Mouse (Mus musculus): ENCODE data around the gene Ift140.

The Ift140 gene

DNA sequence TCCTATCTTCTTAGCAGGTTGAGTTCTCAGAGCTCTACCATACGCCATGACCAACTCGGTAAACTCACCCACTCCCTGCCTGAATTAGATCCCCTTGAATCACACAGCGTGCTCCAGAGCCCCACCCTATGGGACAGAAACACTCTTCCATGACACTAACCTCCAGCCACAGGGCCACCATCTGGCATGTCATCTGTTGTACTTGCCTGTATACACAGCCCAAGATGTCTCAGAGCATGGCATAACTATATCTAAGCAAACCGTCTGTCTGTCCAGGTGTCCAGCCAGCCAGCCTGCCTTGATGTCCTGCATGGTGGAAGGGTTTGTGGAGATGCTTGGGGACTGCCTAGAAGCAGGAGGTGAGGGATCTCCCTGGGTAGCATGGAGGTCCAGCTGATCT, 61.0 kb downstream of the Ift140 start:
- DNase-seq (ENCODE audit: low spot score in 2 of 2): no peak

GRCm38 (mm10) chr17:25077771-25078372, 62.0 kb downstream of the Ift140 start:
- DNase-seq (ENCODE audit: low spot score in 2 of 2): peak in 1 of 2 experiments; percentile 39

GRCm38 (mm10) chr17:25080210-25080609, 64.3 kb downstream of the Ift140 start:
- DNase-seq (ENCODE audit: low spot score in 2 of 2): no peak

- DNase-seq (ENCODE audit: low spot score in 2 of 2): no peak
Observed at GRCm38 (mm10) chr17:25080960-25081381, 65.1 kb downstream of the Ift140 start.

DNA sequence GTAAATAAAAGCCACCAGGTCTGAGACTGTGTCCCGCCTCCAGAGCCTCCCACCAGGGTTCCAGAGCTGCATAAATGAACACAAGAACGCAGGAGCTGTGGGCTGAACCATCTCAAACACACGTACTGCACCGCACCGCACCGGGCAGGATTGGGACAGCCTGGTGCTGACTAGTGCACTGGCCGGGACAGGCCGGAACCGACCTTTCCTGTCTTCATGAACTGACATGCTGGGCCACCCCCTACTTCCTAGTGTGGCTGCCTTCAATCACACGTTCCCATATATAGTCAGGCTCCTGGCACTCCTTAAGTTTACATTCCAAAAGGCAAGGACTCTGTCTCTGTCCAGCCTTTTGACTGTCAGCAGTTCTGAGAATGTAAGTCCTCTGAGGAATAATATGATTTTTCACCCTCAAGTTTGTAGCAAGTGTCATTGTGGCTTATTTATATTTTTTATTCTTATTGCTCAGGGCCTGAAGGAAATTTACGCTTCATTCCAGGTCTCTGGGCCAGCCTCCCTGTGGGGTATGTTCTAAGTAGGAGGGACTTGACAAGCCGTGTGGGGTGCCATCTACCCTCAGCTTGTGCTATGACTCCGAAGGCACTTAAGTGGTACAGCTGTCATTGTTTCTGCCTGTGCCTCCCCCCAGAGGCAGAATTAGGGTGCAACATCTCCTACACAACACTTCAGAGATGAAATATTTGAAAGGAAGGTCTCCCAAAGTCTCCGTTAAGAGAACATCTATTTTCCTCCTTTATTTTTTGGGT, 66.4 kb downstream of the Ift140 start:
- no peak for DNase-seq (ENCODE audit: low spot score in 2 of 2)

DNA sequence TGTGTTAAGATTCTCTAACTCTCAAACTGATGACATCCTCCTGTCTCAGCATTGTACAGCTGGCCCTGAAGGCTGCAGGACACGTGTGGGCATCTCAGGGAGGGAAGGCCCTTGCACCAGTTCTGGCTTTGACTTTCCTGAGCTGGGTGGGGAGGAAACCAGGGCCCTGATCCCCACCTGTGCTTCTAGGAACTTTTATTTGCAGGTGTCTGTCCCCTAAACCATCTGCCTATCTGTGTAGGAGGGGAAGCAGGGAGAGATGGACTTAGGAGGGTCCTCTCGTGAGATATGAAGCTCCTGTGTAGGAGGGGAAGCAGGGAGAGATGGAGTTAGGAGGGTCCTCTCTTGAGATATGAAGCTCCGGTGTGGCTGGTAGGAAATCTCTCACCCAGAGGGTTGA, 67.0 kb downstream of the Ift140 start:
- DNase-seq (ENCODE audit: low spot score in 2 of 2): no peak

GRCm38 (mm10) chr17:25083444-25083931, 67.6 kb downstream of the Ift140 start, which contains the start of gene Tmem204:
Gene Tmem204, minus strand, starts transcription at chr17:25083591.
- DNase-seq (ENCODE audit: low spot score in 2 of 2): no peak

- no peak for DNase-seq (ENCODE audit: low spot score in 2 of 2)
Observed at GRCm38 (mm10) chr17:25084835-25085385, 69.0 kb downstream of the Ift140 start.

DNA sequence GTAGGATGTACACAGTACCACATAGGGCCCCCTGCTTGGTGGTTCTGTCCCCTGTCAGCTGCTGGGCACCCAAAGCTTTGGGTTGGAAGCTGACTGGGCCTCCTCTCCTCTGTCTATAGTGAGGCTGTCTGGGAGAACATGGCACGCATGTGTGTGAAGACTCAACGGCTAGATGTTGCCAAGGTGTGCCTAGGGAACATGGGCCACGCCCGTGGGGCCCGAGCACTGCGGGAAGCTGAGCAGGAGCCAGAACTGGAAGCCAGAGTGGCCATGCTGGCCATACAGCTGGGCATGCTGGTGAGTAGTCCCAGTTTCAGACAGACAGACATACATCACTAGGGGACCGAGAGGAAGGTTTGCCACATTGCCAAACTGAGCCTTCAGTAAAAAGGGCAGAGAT, 70.8 kb downstream of the Ift140 start:
- no peak for DNase-seq (ENCODE audit: low spot score in 2 of 2)

- no peak for DNase-seq (ENCODE audit: low spot score in 2 of 2)
Observed at GRCm38 (mm10) chr17:25089158-25089557, 73.3 kb downstream of the Ift140 start.

GRCm38 (mm10) chr17:25090450-25090849, 74.6 kb downstream of the Ift140 start:
- no peak for DNase-seq (ENCODE audit: low spot score in 2 of 2)

GRCm38 (mm10) chr17:25096221-25096620, 80.3 kb downstream of the Ift140 start:
- DNase-seq (ENCODE audit: low spot score in 2 of 2): no peak

DNA sequence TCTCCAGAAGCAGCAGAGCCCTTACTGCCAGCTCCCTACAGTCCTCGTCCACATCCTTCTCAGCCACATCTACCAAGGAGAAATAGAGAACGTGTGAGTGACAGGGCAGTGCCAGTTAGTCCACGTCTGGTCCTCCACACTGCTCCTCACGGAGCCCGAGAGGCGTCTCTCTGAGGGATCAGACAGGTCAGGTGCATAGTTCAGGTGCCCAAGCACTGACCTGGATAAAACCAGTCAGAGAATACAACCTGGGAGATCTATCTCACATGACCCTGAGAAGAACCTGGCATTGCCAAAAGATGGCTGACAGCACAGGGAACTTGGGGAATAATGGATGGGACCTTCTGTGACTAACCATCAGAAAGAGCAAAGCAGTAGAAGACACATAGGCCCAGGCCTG, 84.2 kb downstream of the Ift140 start:
- DNase-seq (ENCODE audit: low spot score in 2 of 2): no peak

DNA sequence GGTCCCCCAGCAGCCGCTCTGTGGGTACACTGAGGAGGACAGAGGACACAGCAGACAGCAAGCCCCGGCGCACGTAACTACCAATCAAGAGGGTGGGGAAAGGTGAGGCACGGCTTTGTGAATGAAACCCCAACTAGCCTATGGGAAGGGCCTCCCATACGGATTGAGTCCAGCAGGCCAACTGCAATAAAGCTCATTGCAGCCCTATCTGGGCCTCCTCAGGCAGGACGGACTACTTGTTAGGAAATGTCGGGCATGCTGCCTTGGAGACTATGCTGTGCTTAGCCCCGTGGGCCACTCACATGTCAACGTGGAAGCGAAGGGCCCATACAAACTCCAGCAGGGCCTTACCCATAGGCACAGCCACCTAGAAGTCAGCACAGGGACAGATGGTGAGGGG, 85.5 kb downstream of the Ift140 start:
- DNase-seq (ENCODE audit: low spot score in 2 of 2): no peak

DNA sequence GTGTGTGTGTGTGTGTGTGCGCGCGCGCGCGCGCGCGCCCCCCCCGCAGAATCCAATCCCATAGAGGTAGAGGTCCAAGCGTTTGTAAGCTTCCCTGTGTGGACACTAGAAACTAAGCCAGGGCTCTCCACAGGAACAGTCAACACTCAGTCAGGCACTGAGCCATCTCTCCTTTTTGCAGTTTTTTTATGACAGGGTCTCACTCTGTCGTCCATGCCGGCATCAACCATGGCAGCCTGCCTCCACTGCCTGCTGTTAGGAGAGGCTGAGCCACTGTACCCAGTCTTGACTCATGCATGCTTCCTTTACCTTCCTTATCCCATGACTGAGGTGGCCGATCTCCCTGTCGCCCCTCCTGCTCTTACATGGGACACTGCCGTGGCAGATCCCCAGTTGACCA, 91.9 kb downstream of the Ift140 start:
- no peak for DNase-seq (ENCODE audit: low spot score in 2 of 2)

DNA sequence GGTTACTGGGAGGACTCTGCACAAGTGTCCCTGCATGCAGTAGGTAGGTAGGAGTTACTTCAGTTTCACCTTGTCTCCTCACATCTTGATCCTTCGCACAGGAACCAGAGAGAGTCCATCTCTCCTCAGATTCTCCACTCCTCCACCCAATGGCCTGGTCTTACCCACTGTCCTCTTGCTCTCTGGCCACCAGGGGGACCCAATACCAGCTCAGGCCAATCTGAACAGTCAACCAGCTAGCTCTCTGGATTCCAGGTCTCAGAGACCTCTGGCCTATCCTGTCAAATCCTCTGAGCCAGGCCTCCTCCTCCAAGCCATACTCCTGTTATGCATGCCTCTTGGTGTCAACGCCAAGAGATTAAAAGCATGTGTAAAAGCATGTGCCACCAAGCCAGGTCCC, 93.7 kb downstream of the Ift140 start:
- no peak for DNase-seq (ENCODE audit: low spot score in 2 of 2)

DNA sequence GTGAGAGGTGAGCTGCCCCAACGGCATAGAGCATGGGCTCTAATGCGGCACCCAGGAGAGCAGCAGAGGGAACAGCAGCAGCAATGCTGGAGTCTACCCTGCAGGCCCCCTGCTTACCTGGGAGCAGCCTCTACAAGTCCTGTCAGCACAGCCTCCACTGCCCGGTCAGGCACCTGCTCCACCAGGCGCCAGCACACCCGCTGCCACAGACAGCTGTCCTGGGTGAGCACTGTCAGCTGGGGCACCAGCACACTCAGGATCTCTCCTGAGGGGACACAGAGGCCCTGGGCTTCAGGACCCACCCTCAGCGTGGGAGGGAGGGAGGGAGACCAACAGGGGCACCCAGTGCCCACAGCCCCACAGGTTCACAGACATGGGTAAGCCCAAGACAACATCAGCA, 94.7 kb downstream of the Ift140 start:
- DNase-seq (ENCODE audit: low spot score in 2 of 2): no peak

GRCm38 (mm10) chr17:25111220-25111619, 95.3 kb downstream of the Ift140 start:
- DNase-seq (ENCODE audit: low spot score in 2 of 2): no peak

DNA sequence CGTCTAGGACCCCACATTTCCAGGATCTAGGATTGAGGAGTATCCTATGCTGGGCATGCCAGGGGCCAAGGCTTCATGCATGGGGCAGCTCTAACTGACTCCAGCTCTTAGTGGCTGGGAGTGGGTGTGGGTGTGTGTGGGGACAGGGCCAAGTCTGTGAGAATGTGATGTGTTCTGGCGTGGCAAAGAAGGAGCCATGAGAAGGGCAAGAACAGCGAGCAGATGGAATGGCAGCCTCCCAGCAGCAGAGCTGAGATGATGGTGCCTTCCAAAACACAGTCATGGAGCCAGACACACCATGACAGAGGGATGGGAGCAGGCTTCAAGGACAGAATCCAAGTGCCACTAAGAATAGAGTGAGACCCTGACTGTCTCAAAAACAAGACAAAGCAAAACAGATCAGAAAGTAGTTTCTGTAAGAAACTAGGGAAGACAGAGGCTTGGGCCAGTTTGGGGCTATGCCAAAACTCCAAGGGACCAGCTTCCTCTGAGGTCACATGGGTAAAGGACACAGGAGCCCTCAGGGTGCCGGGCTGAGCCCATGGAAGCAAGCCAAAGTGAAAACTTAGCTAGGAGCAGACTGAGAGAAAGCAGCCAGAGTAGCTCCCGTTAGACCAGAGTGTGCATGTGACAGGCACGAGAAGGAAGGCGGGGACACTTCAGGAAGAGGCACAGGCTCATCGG, 96.0 kb downstream of the Ift140 start:
- DNase-seq (ENCODE audit: low spot score in 2 of 2): peak; percentile 28 to 38

DNA sequence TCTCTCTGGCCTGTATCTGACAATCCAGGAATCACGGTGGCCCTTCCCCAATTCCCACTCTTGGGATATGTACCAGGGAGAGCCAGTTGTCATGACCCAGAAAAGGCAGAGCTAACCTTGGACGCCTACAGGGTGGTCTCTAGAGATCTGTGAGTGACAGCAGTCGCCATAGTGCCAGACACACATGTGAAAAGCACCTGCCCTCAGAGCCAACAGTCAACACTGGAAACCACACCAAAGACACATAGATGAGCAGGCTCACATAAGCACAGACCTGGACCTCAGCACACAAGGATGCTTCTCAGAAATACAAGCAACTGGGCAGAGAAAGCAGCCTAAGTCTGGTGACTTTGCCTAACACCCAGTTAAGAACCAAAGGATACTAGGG, 96.5 kb downstream of the Ift140 start:
- DNase-seq (ENCODE audit: low spot score in 2 of 2): no peak

DNA sequence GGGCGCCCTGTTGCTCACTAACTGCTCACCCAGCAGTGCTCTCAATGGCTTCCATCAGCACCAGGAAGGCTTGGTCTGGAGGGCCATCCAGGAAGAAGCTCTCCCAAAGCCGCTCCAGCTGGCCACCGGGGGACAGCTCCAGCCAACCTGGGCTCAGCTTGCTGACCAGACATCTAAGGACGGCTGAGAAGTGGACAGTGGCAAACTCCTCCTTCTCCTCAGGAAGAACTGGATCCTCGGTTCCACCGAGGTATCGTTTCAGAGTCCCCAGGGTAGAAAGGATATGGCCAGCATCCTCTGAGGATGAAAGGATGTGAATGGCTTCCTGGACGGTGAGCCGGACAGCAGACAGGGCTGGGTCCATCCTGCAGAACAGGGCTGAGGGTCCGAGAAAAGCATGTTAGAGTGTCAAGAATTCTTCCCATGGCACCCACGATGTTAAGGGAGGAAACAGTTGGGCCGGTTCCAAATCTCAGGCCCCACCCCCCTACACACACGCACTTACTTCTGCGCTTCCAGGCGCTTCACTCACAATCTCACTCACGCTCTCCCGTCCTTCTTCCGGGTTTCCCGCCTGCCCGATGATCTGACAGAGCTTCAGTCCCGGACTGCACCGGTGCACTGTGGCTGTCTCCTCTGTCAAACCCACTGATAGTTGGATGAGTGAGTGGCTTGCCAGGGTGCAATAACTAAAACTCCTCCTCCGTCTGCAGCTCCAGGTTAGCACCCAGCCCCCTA, 99.2 kb downstream of the Ift140 start:
- DNase-seq (ENCODE audit: low spot score in 2 of 2): no peak
